In the genomic region with DNA sequence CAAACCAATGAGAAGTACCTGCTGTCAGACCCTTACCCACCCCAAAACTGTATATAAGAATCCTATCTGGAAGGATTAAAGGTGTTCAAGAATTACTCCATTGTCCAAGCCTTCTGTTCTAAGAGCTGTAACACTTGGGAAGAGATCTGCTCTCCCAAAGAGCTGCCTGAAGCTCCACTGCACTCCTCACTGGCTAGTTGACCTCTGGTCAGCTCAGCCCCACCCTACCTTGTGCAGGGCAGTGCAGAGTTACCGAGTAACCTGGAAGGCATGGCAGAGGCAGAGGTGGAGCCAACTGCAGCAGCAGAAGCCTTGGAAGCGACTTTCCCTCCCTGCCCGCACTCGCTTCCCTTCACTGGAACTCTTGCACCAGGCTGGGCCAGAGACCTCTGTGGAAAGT, we compare ENCODE assay signal across 22 mouse cellular contexts.
DNase-seq lines count a peak whose midpoint lies in the region; ATAC-seq and TF ChIP-seq lines count a peak whose summit lies in the region.
"Had no signal": no experiment of that assay in that cellular context is flagged by ENCODE, and none has a peak within 500 bp of the region (broad histone marks: within the 10 kb centered on the region; RNA-seq: fewer than 3 reads in every experiment).

No protein-coding gene starts in this region.

- H3K4me1 ChIP-seq in intestine, postnatal 0 days (replicated peaks; ENCODE audit: control insufficient read depth, insufficient read depth, low read length), result no peaks in the 10 kb centered on the region
- no peaks in the 10 kb centered on the region for H3K4me1 ChIP-seq in stomach, postnatal 0 days (replicated peaks; ENCODE audit: control insufficient read depth, insufficient read depth)
- no peaks in the 10 kb centered on the region; the same call in 1 of the 2 replicates for H3K4me1 ChIP-seq in forebrain, embryonic 11.5 days (replicated peaks; ENCODE audit: control insufficient read depth, insufficient read depth, low read length)
- H3K4me1 ChIP-seq: liver, embryonic 12.5 days had no signal

- DNase-seq in kidney, adult 8-10 months, result peak; percentile 66 to 68
- DNase-seq in kidney, postnatal 10 days, result peak; percentile 63
- DNase-seq in stomach, postnatal 0 days (ENCODE audit: low spot score), result peak; percentile 30
- no peak for DNase-seq in urinary bladder, postnatal 4 days (ENCODE audit: low spot score in 2 of 2)
- no peak for DNase-seq in gastrocnemius, adult 2 months
- DNase-seq in forebrain, embryonic 11.5 days (ENCODE audit: low spot score), result no peak
- DNase-seq: adrenal gland, postnatal 10 days; cerebellum, adult 2 months; forebrain, postnatal 0 days; gastrocnemius, postnatal 25 days; heart, adult 2 months; heart, postnatal 14 days; lung, adult 18-20 months; lung, postnatal 14 days; right cerebral cortex, adult 18-20 months; right cerebral cortex, postnatal 4 days had no signal

- TF ChIP-seq CTCF in intestine, postnatal 0 days (IDR thresholded peaks at IDR 0.05; ENCODE audit: low read depth), result no peak
- TF ChIP-seq CTCF in stomach, postnatal 0 days (IDR thresholded peaks at IDR 0.05; ENCODE audit: low read depth), result no peak
- no peak for TF ChIP-seq CTCF in gastrocnemius, adult 2 months (IDR thresholded peaks at IDR 0.05)

- intact Hi-C loops in gastrocnemius, adult 2 months (cut with DNase I), result no loop called here

- peak overlapping the region; percentile 38; the same call in 1 of the 2 replicates for H3K4me2 ChIP-seq in intestine, postnatal 0 days (replicated peaks; ENCODE audit: low read depth)
- no peak overlapping the region for H3K4me2 ChIP-seq in stomach, postnatal 0 days (replicated peaks; ENCODE audit: low read depth)
- H3K4me2 ChIP-seq in forebrain, embryonic 11.5 days (ENCODE audit: low read depth, low read length, severe bottlenecking), result no peak overlapping the region
- H3K4me2 ChIP-seq: embryonic facial prominence, embryonic 15.5 days; heart, embryonic 13.5 days; hindbrain, embryonic 12.5 days; liver, embryonic 12.5 days; midbrain, embryonic 11.5 days had no signal

- H3K9ac ChIP-seq in intestine, postnatal 0 days (ENCODE audit: low read depth, low read length), result no peak overlapping the region
- H3K9ac ChIP-seq in stomach, postnatal 0 days (ENCODE audit: low read length), result no peak overlapping the region
- no peak overlapping the region for H3K9ac ChIP-seq in forebrain, embryonic 11.5 days (ENCODE audit: low read length)
- H3K9ac ChIP-seq: embryonic facial prominence, embryonic 15.5 days; forebrain, postnatal 0 days; heart, embryonic 13.5 days; hindbrain, embryonic 12.5 days; liver, embryonic 12.5 days had no signal

- 51% methylated on average over 4 of the region's 4 CpGs for WGBS in intestine, postnatal 0 days
- 62% methylated on average over 4 of the region's 4 CpGs for WGBS in stomach, postnatal 0 days
- 62% methylated on average over 4 of the region's 4 CpGs for WGBS in forebrain, embryonic 11.5 days

- ATAC-seq in intestine, postnatal 0 days, result 0 out of 2 replicates have a peak, but pooled peaks have one; percentile 53
- peak; percentile 82 for ATAC-seq in stomach, postnatal 0 days (ENCODE audit: low FRiP score, low TSS enrichment)
- ATAC-seq in forebrain, embryonic 11.5 days (replicated peaks; ENCODE audit: low FRiP score), result no peak
- ATAC-seq: forebrain, postnatal 0 days; liver, embryonic 12.5 days had no signal

- H3K36me3 ChIP-seq in intestine, postnatal 0 days (ENCODE audit: control insufficient read depth, insufficient read depth), result no peaks in the 10 kb centered on the region
- H3K36me3 ChIP-seq in stomach, postnatal 0 days (ENCODE audit: control insufficient read depth, insufficient read depth, low read length), result no peaks in the 10 kb centered on the region
- H3K36me3 ChIP-seq in forebrain, embryonic 11.5 days (ENCODE audit: control insufficient read depth, insufficient read depth, low read length), result no peaks in the 10 kb centered on the region
- H3K36me3 ChIP-seq: embryonic facial prominence, embryonic 15.5 days; heart, embryonic 13.5 days; hindbrain, embryonic 12.5 days; liver, embryonic 12.5 days had no signal

- no peak for TF ChIP-seq EP300 in stomach, postnatal 0 days (optimal IDR thresholded peaks at IDR 0.05)

- H3K4me3 ChIP-seq in intestine, postnatal 0 days (ENCODE audit: low read depth, low read length), result no peak overlapping the region
- H3K4me3 ChIP-seq in stomach, postnatal 0 days (ENCODE audit: low read depth, low read length), result no peak overlapping the region
- H3K4me3 ChIP-seq in gastrocnemius, adult 2 months, result no peak overlapping the region
- H3K4me3 ChIP-seq in forebrain, embryonic 11.5 days (ENCODE audit: low read depth, low read length), result no peak overlapping the region
- H3K4me3 ChIP-seq: embryonic facial prominence, embryonic 15.5 days; heart, adult 2 months; heart, embryonic 13.5 days; hindbrain, embryonic 12.5 days; liver, embryonic 12.5 days had no signal

- no peaks in the 10 kb centered on the region for H3K27me3 ChIP-seq in intestine, postnatal 0 days (replicated peaks; ENCODE audit: control insufficient read depth, insufficient read depth, low read length)
- no peaks in the 10 kb centered on the region for H3K27me3 ChIP-seq in stomach, postnatal 0 days (ENCODE audit: control insufficient read depth, insufficient read depth, low read length)
- H3K27me3 ChIP-seq in forebrain, embryonic 11.5 days (ENCODE audit: control insufficient read depth, insufficient read depth, low read length), result no peaks in the 10 kb centered on the region
- H3K27me3 ChIP-seq: embryonic facial prominence, embryonic 15.5 days; heart, embryonic 13.5 days; hindbrain, embryonic 12.5 days; liver, embryonic 12.5 days had no signal

- H3K27ac ChIP-seq in intestine, postnatal 0 days (ENCODE audit: low read depth, low read length), result no peak overlapping the region
- no peak overlapping the region for H3K27ac ChIP-seq in stomach, postnatal 0 days (replicated peaks)
- H3K27ac ChIP-seq in gastrocnemius, adult 2 months, result no peak overlapping the region
- H3K27ac ChIP-seq in forebrain, embryonic 11.5 days (ENCODE audit: low read depth, low read length), result no peak overlapping the region
- H3K27ac ChIP-seq: embryonic facial prominence, embryonic 15.5 days; heart, adult 2 months; heart, embryonic 13.5 days; hindbrain, embryonic 12.5 days; liver, embryonic 12.5 days had no signal

- H3K9me3 ChIP-seq in intestine, postnatal 0 days (ENCODE audit: control insufficient read depth), result no peaks in the 10 kb centered on the region
- no peaks in the 10 kb centered on the region for H3K9me3 ChIP-seq in stomach, postnatal 0 days (ENCODE audit: control insufficient read depth, low read length)
- H3K9me3 ChIP-seq in forebrain, embryonic 11.5 days (ENCODE audit: control insufficient read depth, low read length), result no peaks in the 10 kb centered on the region
- H3K9me3 ChIP-seq: embryonic facial prominence, embryonic 15.5 days; heart, embryonic 13.5 days; hindbrain, embryonic 12.5 days; liver, embryonic 12.5 days had no signal

Comparison
In these comparisons a context has a peak if more than half of its experiments do, and no peak if none do; other contexts are left out.
1. DNase-seq: peak in kidney, adult 8-10 months (2 of 2), kidney, postnatal 10 days (single experiment) and stomach, postnatal 0 days (single experiment); none in urinary bladder, postnatal 4 days (0 of 2), gastrocnemius, adult 2 months (single experiment) and forebrain, embryonic 11.5 days (single experiment).